Mouse (Mus musculus) kidney, postnatal 10 days (tissue): Measurements from ENCODE around the gene Gm20906.
"Not testable (repeated sequence)": the region's sequence is repeated elsewhere in the genome, so short reads cannot be mapped to it uniquely, and the experiment has no call there.

Experiments used
- DNase-seq: peaks from one replicate; pipeline ENCODE4 v3.0.0; 2021; ENCODE audit warnings: mixed read lengths

Gm20906 gene

DNA sequence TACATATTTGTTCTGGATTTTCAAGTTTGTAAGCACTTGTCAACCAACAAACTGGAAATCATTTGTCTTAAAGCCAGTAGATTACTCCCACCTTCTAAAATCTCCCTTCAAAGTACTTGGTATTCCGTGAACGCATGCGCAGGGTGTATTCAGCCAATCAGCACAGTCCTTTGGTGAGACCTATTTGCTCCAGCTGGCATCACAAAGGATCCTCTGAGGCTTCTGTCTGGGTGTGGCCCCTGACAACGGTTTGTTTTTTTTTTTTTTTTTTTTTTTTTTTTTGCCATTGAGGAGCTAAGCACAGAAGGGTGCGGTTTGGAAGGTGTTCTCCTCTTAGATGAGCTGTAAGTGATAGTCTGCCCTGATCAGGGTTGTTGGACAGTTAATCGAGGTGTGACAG, at the start of gene Gm20906:
Gene Gm20906, plus strand, starts transcription at position 301 of the 400 bp plus-strand sequence.
- not testable (repeated sequence) for DNase-seq
